7 mouse cellular contexts compared by ENCODE assay signal in genomic region chr12:81160425-81160824, GRCm38 (mm10).
A peak's percentile ranks its signal among the peaks of the same experiment; 100 is the strongest.
DNase-seq lines count a peak whose midpoint lies in the region.
"Had no signal": no experiment of that assay in that cellular context is flagged by ENCODE, and none has a peak within 500 bp of the region (broad histone marks: within the 10 kb centered on the region; RNA-seq: fewer than 3 reads in every experiment).

No protein-coding gene starts in this region.

- peak; percentile 52 for DNase-seq in adrenal gland, adult 2 months
- DNase-seq in adrenal gland, postnatal 14 days: no peak
- DNase-seq in heart, adult 11 months: peak; percentile 70
- DNase-seq in heart, adult 18-20 months: no peak
- DNase-seq: cerebellum, adult 11 months; cerebellum, adult 11-12 months; cerebellum, adult 8-10 months had no signal

Comparison
In these comparisons a context has a peak if more than half of its experiments do, and no peak if none do; other contexts are left out.
1. DNase-seq: peak in adrenal gland, adult 2 months (single experiment) and heart, adult 11 months (single experiment); none in adrenal gland, postnatal 14 days (single experiment) and heart, adult 18-20 months (0 of 2).